Mouse (Mus musculus) right cerebral cortex, postnatal 36 days (tissue): ENCODE measurements around the gene Hcrtr1.
A peak's percentile ranks its signal among the peaks of the same experiment; 100 is the strongest.

Source experiments
- DNase-seq, 2 experiments: peaks; one replicate each; pipeline ENCODE4 v3.0.0; 2022; ENCODE audit warnings: low spot score in 2 of 2, mixed read lengths in 1 of 2

Gene Hcrtr1

GRCm38 (mm10) chr4:130121560-130121959 lies 17.6 kb downstream of the Hcrtr1 start:
- no peak for DNase-seq

DNA sequence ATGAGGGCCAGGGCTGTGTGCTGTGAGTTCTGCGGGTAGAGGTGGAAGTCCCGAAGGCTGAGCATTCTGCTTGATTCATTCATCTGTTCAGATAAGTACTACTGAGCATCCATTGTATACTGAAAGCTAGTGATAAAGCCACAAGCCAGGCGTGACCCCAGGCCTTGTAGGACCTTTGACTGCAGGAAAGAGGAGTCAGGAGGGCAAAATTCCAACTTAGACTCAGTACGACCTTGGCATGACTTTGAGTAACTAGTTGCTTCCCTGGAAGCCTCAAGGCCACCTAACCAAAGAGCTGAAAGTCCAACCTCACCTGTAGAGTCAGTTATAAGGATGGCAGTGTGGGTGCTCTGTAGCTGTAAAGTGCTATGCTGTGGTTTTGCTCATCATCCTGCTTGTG lies 18.4 kb downstream of the Hcrtr1 start:
- DNase-seq = no peak

GRCm38 (mm10) chr4:130112732-130113131 lies 26.4 kb downstream of the Hcrtr1 start:
- no peak for DNase-seq

- no peak for DNase-seq
Observed at GRCm38 (mm10) chr4:130112299-130112698, 26.9 kb downstream of the Hcrtr1 start.

- DNase-seq = peak in 1 of 2 experiments; percentile 46
Observed at GRCm38 (mm10) chr4:130110091-130110490, 29.1 kb downstream of the Hcrtr1 start.

DNA sequence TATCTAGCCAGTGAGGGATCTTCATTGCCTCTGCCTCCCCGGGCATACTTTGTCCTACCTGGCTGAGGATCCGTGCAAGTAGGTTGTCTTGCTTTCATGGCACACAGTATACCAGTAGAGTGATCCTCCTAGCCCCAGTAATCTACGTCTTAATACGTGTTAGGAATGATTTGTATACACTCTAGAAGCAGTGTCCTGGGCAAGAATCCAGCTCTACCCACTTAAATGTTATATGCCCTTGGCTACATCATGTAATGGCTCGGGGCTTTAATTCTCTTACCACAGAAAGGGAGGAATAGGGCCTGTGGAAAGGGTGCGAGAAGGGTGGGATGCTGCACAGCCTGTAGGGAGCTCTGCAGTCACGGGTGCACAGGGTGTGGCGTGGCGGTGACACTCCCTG lies 29.5 kb downstream of the Hcrtr1 start:
- DNase-seq = no peak

DNA sequence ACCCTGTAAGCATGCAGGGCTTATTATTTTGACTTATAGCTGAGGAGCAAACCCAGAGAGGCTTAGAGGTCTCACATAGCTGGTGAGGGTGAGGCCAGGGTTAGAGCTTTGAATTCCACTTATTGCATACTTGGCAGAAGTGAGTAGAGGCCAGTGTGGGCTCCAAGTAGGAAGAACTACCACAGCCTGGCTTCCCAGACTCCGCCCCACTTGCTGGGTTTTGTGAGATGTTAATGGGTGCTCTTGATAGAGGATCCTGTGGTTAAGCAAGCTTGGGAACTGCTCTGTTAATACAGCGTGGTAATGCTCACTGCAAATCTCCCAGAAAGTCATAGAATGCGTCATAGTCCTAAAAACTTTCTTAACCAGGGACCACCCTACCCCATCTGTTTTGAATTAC lies 30.2 kb downstream of the Hcrtr1 start:
- DNase-seq = no peak

DNA sequence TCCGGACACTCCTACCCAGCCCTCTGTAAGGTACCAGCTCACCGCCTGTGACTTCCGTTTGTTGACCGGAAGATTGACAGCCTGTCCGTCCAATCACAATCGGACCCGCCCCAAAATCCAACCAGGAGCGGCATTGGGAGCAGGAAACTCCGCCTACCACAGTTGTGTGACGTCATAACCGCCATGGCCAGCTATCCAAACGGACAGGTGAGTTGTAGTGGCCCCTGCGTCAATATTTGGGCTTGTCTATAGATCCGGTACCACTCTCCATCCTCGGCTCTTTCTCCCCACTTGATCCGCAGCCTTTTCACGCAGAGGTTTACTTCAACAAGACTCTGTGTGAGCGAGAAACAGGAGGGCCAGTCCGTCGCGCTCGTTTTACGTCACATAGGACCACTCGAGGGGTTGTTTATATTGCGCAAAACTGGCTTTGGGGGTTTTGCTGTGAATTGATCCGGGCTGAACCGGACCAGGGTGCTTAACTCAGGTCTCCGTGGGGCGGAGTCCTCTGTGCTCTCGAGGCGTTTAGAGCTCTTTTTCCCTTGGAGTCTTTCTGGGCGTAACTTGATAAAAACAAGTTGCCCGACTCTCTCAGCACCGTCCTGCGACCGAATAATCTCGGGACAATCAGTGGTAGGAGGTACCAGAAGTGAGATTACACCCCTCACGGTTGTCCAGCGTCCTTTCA lies 31.6 kb downstream of the Hcrtr1 start:
- DNase-seq = peak; percentile 99

DNA sequence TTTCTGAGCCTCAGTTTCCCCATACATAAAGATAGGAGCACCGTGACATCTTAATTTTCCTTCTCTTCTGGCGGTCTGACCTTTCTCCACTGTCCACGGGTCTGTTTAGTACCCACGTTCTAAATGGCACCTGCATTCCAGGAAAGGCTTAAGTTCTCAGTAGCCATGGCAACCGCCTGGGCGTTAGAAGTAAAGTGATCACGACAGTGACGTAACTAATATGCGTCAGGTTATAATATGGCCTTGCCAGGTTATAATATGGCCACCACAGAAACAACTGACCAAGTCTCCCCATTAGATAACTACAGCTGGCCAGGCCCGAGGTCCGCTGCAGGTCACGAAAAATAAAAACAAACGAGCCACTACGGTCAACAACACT lies 32.1 kb downstream of the Hcrtr1 start:
- no peak for DNase-seq

GRCm38 (mm10) chr4:130104584-130104983 lies 34.6 kb downstream of the Hcrtr1 start:
- no peak for DNase-seq

GRCm38 (mm10) chr4:130103632-130104031 lies 35.5 kb downstream of the Hcrtr1 start:
- no peak for DNase-seq

DNA sequence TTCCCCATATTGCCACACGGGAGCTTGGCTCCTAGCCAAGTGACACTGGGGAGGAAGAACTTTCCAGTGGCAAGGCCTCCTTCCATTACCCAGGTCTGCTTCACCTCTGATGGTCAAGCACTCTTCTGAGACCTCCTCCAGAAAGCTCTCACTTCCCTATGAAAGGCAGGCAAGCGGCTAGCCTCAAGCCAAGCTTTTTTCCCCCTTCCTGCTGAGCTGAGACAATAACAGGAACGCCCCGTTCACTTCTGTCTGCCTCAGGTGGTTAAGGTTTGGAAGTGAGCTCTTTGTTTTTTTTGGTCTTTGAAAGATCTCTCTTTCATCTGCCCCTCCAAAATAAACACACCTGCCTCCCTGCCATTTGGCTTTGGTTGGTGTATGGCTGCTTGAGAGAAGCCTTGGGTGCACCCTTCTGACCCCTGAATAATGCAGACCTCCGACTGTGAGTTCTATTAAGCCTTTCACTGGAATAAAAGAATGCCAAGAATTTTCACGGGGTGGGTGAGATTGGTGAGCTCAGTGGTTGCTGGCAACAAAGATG lies 37.0 kb downstream of the Hcrtr1 start, which contains the start of gene Pef1:
Gene Pef1 (plus strand): TSS at position 448 of the 541 bp plus-strand sequence.
- no peak for DNase-seq

- DNase-seq = no peak
Observed at GRCm38 (mm10) chr4:130101183-130101582, 38.0 kb downstream of the Hcrtr1 start.

DNA sequence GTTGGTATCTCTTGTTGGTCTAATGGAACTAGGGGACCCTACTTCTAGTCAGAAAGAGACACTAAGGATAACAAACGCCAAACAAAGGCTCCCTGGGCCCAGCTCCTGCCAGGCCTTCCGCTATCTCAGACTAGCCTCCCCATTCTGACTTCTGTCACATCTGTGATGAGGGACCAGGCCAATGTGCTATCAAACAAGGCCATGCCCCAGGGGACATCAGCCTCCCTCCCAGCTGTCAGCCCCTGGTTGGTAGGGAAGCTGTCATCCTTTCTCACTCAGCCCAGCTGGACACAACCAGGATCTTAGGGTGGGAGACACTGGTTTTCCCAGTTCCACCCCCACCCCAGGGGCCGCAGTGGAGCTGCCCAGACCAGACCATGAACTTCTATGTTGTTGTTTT lies 44.0 kb downstream of the Hcrtr1 start:
- no peak for DNase-seq

- DNase-seq = peak; percentile 80 to 87
Observed at GRCm38 (mm10) chr4:130087293-130087692, 51.9 kb downstream of the Hcrtr1 start.

GRCm38 (mm10) chr4:130085246-130085820 lies 53.8 kb downstream of the Hcrtr1 start:
- DNase-seq = no peak

DNA sequence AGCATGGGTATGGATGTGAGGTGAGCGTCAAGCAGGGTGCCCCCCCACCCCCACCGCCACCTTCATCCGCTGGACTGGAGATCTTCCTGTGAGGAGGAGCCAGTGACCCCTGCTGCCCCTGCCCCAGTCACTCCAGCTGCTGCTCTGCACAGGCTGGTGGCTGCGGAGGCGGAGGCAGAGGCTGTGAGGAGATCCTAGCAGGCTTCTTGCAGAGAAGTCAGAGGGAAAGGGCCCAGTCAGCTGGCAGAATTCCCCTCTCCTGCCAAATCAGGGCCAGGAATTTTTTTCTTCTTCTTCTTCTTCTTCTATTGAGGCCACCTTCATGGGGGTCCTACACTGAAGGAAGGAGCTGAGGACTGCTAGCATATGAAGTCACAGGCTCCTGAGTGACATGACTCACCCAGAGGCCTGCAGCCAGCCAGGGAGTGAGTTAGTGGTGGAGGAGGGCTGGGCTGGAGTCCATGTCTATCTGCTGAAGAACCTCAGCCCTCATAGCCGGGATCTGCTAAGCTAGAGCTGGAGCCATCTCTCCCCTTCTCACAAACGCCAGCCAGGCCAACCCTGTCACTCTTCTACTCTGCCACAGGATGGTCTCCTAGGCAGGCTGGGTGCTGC lies 54.7 kb downstream of the Hcrtr1 start:
- DNase-seq = no peak

GRCm38 (mm10) chr4:130082211-130082610 lies 56.9 kb downstream of the Hcrtr1 start:
- DNase-seq = no peak

DNA sequence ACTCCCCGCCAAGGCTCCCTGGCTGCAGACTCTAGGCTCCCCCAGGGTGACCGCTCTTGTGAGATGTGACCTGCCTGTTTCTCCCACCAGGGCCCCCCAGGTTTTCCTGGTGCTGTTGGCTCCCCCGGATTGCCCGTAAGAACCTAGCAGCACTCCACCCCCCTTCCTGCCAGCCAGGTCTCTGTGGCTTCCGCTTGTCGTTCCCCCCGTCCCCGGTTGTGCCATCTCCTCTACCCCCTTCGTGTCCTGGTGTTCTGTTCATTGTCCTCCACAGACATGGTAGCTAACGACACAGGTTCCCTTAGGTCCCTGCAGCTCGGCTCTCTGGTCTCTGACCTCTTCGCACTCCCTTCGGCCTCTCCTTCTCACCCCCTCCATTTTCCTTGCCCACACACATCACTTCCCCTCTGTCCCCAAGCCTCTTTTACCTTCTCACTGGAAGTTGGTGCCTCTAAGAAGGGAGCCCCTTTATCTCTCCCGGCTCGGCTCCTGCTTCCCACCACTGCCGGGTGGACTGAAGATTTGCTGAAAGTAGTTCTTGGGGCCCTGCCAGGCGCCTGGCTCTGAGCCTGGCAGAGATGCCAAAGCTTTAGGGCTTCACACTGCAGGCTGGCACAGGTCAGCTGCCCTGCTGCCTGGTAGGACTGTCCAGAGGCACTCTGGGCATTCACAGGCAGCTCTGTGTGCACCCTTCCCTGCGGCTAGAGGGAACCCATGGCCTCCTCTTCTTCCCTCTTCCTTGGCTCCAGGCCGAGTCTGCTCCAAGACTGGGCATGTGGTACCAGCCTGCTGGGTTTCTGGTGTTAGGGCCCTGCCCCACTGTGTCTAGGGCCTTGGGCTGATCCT lies 57.6 kb downstream of the Hcrtr1 start:
- peak; percentile 52 to 62 for DNase-seq
